Mouse (Mus musculus) CH12.LX (cell line): Measurements from ENCODE around the gene Tcea3.

Experiments used
- CHD2 ChIP-seq: IDR thresholded peaks from 2 replicates; pipeline ENCODE4 v1.6.1; 2011; ENCODE audit warnings: low read length, improper control_type of control experiment
- CTCF ChIP-seq, 2 experiments: IDR thresholded peaks in 1 of 2; conservative IDR thresholded peaks in 1 of 2; 2 replicates each; pipeline ENCODE4 v1.5.1; 2011 to 2012; ENCODE audit warnings: low read depth in 2 of 2, low read length in 2 of 2, improper control_type of control experiment in 1 of 2, inconsistent platforms in 1 of 2, mild to moderate bottlenecking in 1 of 2, moderate library complexity in 1 of 2
- EP300 ChIP-seq: IDR thresholded peaks from 2 replicates; pipeline ENCODE4 v1.6.1; 2011; ENCODE audit warnings: low read length, improper control_type of control experiment
- GABPA ChIP-seq: IDR thresholded peaks from 2 replicates; pipeline ENCODE4 v1.6.1; 2012; ENCODE audit warnings: low read depth, low read length, improper control_type of control experiment, inconsistent platforms; ENCODE audit not compliant: insufficient replicate concordance
- HCFC1 ChIP-seq: IDR thresholded peaks from 2 replicates; pipeline ENCODE4 v1.6.1; 2012; ENCODE audit warnings: low read depth, mild to moderate bottlenecking, inconsistent platforms, low read length, improper control_type of control experiment
- MXI1 ChIP-seq: IDR thresholded peaks from 2 replicates; pipeline ENCODE4 v1.6.1; 2011; ENCODE audit warnings: mild to moderate bottlenecking, low read depth, low read length, improper control_type of control experiment
- NRF1 ChIP-seq: IDR thresholded peaks from 2 replicates; pipeline ENCODE4 v1.6.1; 2014; ENCODE audit warnings: low read depth, mild to moderate bottlenecking, inconsistent platforms, low read length, improper control_type of control experiment, moderate library complexity
- POLR2A ChIP-seq: IDR thresholded peaks from 2 replicates; pipeline ENCODE4 v1.6.1; 2011; ENCODE audit warnings: low read depth, mild to moderate bottlenecking, improper control_type of control experiment, low read length
- SIN3A ChIP-seq: IDR thresholded peaks from 2 replicates; pipeline ENCODE4 v1.6.1; 2012; ENCODE audit warnings: low read length, improper control_type of control experiment, inconsistent platforms
- UBTF ChIP-seq: IDR thresholded peaks from 2 replicates; pipeline ENCODE4 v1.6.1; 2012; ENCODE audit warnings: low read depth, mild to moderate bottlenecking, inconsistent platforms, low read length, improper control_type of control experiment, moderate library complexity
- ZC3H11A ChIP-seq: IDR thresholded peaks from 2 replicates; pipeline ENCODE4 v1.6.1; 2012; ENCODE audit warnings: low read depth, mild to moderate bottlenecking, inconsistent platforms, low read length, improper control_type of control experiment
- ZKSCAN1 ChIP-seq: IDR thresholded peaks from 2 replicates; pipeline ENCODE4 v1.6.1; 2012; ENCODE audit warnings: low read depth, inconsistent platforms, low read length, improper control_type of control experiment, borderline replicate concordance

- no peak for TF ChIP-seq GABPA
- no peak for TF ChIP-seq EP300
- no peak for TF ChIP-seq CHD2
- TF ChIP-seq MXI1: no peak
- TF ChIP-seq CTCF (conservative IDR thresholded peaks at IDR 0.05 in 1 of 2, IDR thresholded peaks at IDR 0.05 in 1 of 2; ENCODE audit: low read depth in 2 of 2, low read length in 2 of 2): no peak
- TF ChIP-seq ZKSCAN1: no peak
- TF ChIP-seq HCFC1: no peak
- no peak for TF ChIP-seq NRF1
- no peak for TF ChIP-seq ZC3H11A
- no peak for TF ChIP-seq POLR2A
- no peak for TF ChIP-seq UBTF
- no peak for TF ChIP-seq SIN3A
These were observed 1.8 kb upstream of the Tcea3 start for GRCm38 (mm10) chr4:136245681-136246080.
